Mouse (Mus musculus): ENCODE results near the gene Cyth4.

The Cyth4 gene

GRCm38 (mm10) chr15:78587050-78587994 is 9.5 kb upstream of the Cyth4 start:
- DNase-seq, result peak; percentile 87

GRCm38 (mm10) chr15:78588049-78588448 is 8.8 kb upstream of the Cyth4 start:
- no peak for DNase-seq

GRCm38 (mm10) chr15:78588900-78589299 is 7.9 kb upstream of the Cyth4 start:
- no peak for DNase-seq

- DNase-seq, result no peak
Measured at GRCm38 (mm10) chr15:78589936-78590335, 6.9 kb upstream of the Cyth4 start.

GRCm38 (mm10) chr15:78590785-78591184 is 6.1 kb upstream of the Cyth4 start:
- DNase-seq, result no peak

GRCm38 (mm10) chr15:78591680-78592451 is 5.0 kb upstream of the Cyth4 start:
- DNase-seq, result peak; percentile 47

GRCm38 (mm10) chr15:78592452-78592968 is 4.3 kb upstream of the Cyth4 start:
- peak; percentile 24 for DNase-seq

- DNase-seq, result peak; percentile 52
Measured at GRCm38 (mm10) chr15:78593896-78594425, 2.9 kb upstream of the Cyth4 start.

GRCm38 (mm10) chr15:78594831-78595230 is 2.0 kb upstream of the Cyth4 start:
- no peak for DNase-seq

GRCm38 (mm10) chr15:78595468-78595867 is 1.4 kb upstream of the Cyth4 start:
- no peak for DNase-seq

- no peak for DNase-seq
Measured at GRCm38 (mm10) chr15:78596504-78596903, 343 bp upstream of the Cyth4 start.

GRCm38 (mm10) chr15:78597729-78598128 is 882 bp downstream of the Cyth4 start:
- no peak for DNase-seq

GRCm38 (mm10) chr15:78599124-78599523 is 2.3 kb downstream of the Cyth4 start:
- no peak for DNase-seq

GRCm38 (mm10) chr15:78599529-78600193 is 2.8 kb downstream of the Cyth4 start:
- DNase-seq, result no peak

- DNase-seq, result no peak
Measured at GRCm38 (mm10) chr15:78601180-78601579, 4.3 kb downstream of the Cyth4 start.

GRCm38 (mm10) chr15:78604255-78604654 is 7.4 kb downstream of the Cyth4 start:
- peak; percentile 55 for DNase-seq

GRCm38 (mm10) chr15:78605371-78605791 is 8.5 kb downstream of the Cyth4 start:
- peak; percentile 82 for DNase-seq

- no peak for DNase-seq
Measured at GRCm38 (mm10) chr15:78606059-78606458, 9.2 kb downstream of the Cyth4 start.

GRCm38 (mm10) chr15:78607463-78607862 is 10.6 kb downstream of the Cyth4 start:
- DNase-seq, result peak; percentile 49

GRCm38 (mm10) chr15:78610705-78611462 is 14.0 kb downstream of the Cyth4 start:
- DNase-seq, result no peak

- DNase-seq, result peak; percentile 64
Measured at GRCm38 (mm10) chr15:78614536-78614935, 17.7 kb downstream of the Cyth4 start.

- no peak for DNase-seq
Measured at GRCm38 (mm10) chr15:78616973-78617372, 20.1 kb downstream of the Cyth4 start.
